Mouse (Mus musculus) thymus, adult 2 months (tissue): ENCODE data around the gene Ubl4b.

Experiments
- CTCF ChIP-seq: fragments of 200-500 bp; IDR thresholded peaks from 2 replicates; pipeline ENCODE4 v1.5.1; 2012; ENCODE audit warnings: mild to moderate bottlenecking, control low read depth, low read length, moderate library complexity, borderline replicate concordance; ENCODE audit not compliant: control insufficient read depth, poor library complexity, insufficient read depth; ENCODE audit errors: extremely low read depth
- POLR2A ChIP-seq: fragments of 200-500 bp; IDR thresholded peaks from 2 replicates; pipeline ENCODE4 v1.6.1; 2012; ENCODE audit warnings: mild to moderate bottlenecking, low read length, control low read depth, moderate library complexity; ENCODE audit not compliant: control insufficient read depth, poor library complexity, insufficient read depth; ENCODE audit errors: extremely low read depth

DNA sequence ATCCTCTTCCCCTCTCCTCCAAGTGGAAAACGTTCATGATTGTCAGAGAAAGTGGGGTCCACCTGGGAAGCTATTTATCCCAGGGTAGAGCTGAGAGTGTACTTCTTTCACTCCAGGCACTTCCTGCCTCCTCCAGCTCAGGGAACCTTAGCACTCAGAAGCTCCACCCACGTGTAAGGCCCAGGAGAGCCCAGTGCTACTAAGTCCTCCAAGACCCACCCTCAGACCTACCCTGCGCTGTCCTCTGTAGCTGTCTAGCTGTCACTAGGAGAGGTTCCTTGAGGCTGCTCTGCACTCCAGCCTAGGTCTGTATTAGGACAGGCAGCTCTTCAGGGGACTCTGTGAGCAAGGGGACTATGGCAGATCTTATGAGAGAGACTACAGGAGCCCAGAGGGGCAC lies 3.9 kb upstream of the Ubl4b start:
- no peak for TF ChIP-seq CTCF
- no peak for TF ChIP-seq POLR2A
